ENCODE assay signal across 8 mouse cellular contexts in the genomic region with DNA sequence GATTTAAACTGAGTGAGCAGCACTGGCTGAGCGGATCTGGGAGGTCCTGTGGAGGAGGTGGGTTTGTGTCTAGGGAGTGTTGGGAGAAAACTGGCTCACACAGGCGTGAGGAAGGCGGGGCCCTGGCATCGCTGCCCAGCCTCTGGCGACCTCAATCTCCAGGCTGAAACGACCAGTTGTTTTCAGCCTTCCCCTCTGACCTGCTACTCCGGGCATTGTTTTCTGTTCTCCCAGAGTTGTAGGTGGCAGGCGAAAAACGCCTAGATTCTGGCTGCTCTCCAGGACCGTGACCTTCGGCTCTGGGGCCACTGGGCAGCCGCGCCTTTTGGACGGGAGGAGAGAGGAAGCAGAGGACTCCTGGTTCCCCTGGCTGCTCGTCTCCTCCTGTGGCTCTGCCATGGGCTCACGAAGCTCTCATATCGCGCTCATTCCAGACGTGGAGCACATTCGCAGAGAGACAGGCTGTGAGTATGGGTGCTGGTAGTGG. TPM values are rescaled to one million over a fixed set of nuclear protein-coding genes. Genes with fewer than 3 reads are reported as not detected.
DNase-seq lines count a peak whose midpoint lies in the region; TF ChIP-seq lines count a peak whose summit lies in the region.

A gene (plus strand): TSS at position 182 of the 487 bp plus-strand sequence.

- no peaks in the 10 kb centered on the region for H3K36me3 ChIP-seq in heart, embryonic 10.5 days

- no peak for TF ChIP-seq POLR2A in lung, adult 2 months (IDR thresholded peaks at IDR 0.05; ENCODE audit: borderline replicate concordance, extremely low read depth, low read depth, low read length)

- H3K27me3 ChIP-seq in heart, embryonic 10.5 days (ENCODE audit: insufficient read depth, poor library complexity, severe bottlenecking), result peaks cover 21% of the 10 kb centered on the region

- WGBS in heart, embryonic 10.5 days, result 21% methylated on average over 20 of the region's 20 CpGs
- WGBS in lung, adult 2 months, result 11% methylated on average over 20 of the region's 20 CpGs

- no peak for TF ChIP-seq CTCF in lung, adult 2 months (IDR thresholded peaks at IDR 0.05; ENCODE audit: insufficient read depth, low read length)

- H3K9me3 ChIP-seq in heart, embryonic 10.5 days, result peaks cover 3% of the 10 kb centered on the region

- peak; percentile 13 to 24 for DNase-seq in spleen, postnatal 36 days (ENCODE audit: low spot score in 2 of 2)
- no peak for DNase-seq in spleen, adult 12 weeks (ENCODE audit: low spot score)
- no peak for DNase-seq in heart, embryonic 10.5 days (ENCODE audit: low spot score)
- DNase-seq in kidney, adult 8-10 months, result peak; percentile 11 to 32
- peak; percentile 12 for DNase-seq in lung, adult 2 months
- peak; percentile 69 for DNase-seq in ovary, postnatal 36 days (ENCODE audit: low spot score)
- no peak for DNase-seq in yolk sac, embryonic 10.5 days (ENCODE audit: low spot score)
- no peak for DNase-seq in thymus, postnatal 25 days

- H3K4me3 ChIP-seq in heart, embryonic 10.5 days, result peak within 1 kb of the TSS; percentile 42
- H3K4me3 ChIP-seq in lung, adult 2 months (replicated peaks; ENCODE audit: extremely low read depth, low read depth, low read length), result peak within 1 kb of the TSS; percentile 39

- peak within 1 kb of the TSS; percentile 36 for H3K27ac ChIP-seq in heart, embryonic 10.5 days

- H3K4me1 ChIP-seq in heart, embryonic 10.5 days, result peaks cover 13% of the 10 kb centered on the region
- peaks cover 4% of the 10 kb centered on the region; the same call in 1 of the 2 replicates for H3K4me1 ChIP-seq in lung, adult 2 months (ENCODE audit: control insufficient read depth, insufficient read depth, low read length)

RNA-seq across cellular contexts. Expression of the gene that starts here (rescaled TPM):
- 0.18 TPM in 1 of 2 replicates, not detected in the other for polyA plus RNA-seq in heart, embryonic 10.5 days (2016; fragmentation: Nextera tagmentation; extraction: Ambion mirVana)
- 3.3 and 3.6 TPM in 2 replicates for polyA plus RNA-seq in lung, adult 2 months (2012; rRNA removed)

Comparison
In these comparisons a context has a peak if more than half of its experiments do, and no peak if none do; other contexts are left out.
1. DNase-seq: peak in spleen, postnatal 36 days (2 of 2), kidney, adult 8-10 months (2 of 2), lung, adult 2 months (single experiment) and ovary, postnatal 36 days (single experiment); none in spleen, adult 12 weeks (single experiment), heart, embryonic 10.5 days (single experiment), yolk sac, embryonic 10.5 days (single experiment) and thymus, postnatal 25 days (single experiment).